Mouse (Mus musculus): ENCODE measurements around the gene Prkra.
"Not testable (repeated sequence)": the region's sequence is repeated elsewhere in the genome, so short reads cannot be mapped to it uniquely, and the experiment has no call there.

The Prkra gene

GRCm38 (mm10) chr2:76655444-76655843 is 7.6 kb upstream of the Prkra start:
- no peak for DNase-seq (ENCODE audit: low read depth)

GRCm38 (mm10) chr2:76654646-76655045 is 6.8 kb upstream of the Prkra start:
- DNase-seq (ENCODE audit: low read depth) = no peak

GRCm38 (mm10) chr2:76653070-76653469 is 5.3 kb upstream of the Prkra start:
- no peak for DNase-seq (ENCODE audit: low read depth)

- DNase-seq (ENCODE audit: low read depth) = no peak
Observed at GRCm38 (mm10) chr2:76648666-76649141, 889 bp upstream of the Prkra start.

DNA sequence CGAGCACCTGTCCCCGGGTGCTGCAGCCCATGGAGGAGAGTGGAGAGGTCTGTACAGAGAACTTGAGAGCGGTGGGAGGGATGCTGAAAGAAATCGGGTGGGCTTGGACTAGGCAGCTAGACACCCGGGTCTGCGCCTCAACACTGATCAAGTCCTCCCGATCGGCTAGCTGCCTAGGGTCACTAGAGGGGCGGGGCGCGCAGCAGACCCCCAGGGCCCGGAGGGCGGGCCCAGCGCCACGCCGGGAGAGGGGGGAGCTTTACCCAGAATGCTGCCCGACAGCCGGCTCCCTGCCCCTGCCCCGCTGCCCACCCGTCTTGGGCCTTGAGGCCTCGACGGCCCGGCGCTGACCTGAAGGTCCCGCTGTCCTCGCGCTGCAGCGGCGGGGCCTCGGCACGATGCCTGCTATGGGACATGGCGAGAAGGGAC is 360 bp downstream of the Prkra start:
- no peak for DNase-seq (ENCODE audit: low read depth)

- DNase-seq (ENCODE audit: low read depth) = no peak
Observed at GRCm38 (mm10) chr2:76643801-76644200, 4.0 kb downstream of the Prkra start.

- DNase-seq (ENCODE audit: low read depth) = no peak
Observed at GRCm38 (mm10) chr2:76639637-76640036, 8.2 kb downstream of the Prkra start.

- DNase-seq (ENCODE audit: low read depth) = no peak
Observed at GRCm38 (mm10) chr2:76631600-76631999, 16.2 kb downstream of the Prkra start.

DNA sequence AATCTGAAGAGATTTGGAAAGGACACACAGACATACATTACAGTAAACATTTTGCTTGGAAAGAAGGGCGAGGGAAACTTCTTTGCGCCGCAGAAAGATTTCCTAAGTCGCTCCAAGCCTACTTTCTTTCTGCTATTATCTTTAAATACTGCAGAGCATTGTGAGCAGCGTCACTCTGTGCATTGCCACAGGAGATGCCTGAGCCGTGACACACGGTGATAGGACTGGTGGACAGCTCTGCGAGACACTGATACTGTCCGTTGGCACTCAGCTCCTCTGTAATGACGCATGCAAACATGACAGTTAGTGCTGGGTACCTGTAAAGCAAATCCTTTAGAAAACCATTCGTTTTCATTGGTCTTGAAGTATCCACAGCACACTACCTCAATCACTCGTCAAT is 17.5 kb downstream of the Prkra start:
- no peak for DNase-seq (ENCODE audit: low read depth)

DNA sequence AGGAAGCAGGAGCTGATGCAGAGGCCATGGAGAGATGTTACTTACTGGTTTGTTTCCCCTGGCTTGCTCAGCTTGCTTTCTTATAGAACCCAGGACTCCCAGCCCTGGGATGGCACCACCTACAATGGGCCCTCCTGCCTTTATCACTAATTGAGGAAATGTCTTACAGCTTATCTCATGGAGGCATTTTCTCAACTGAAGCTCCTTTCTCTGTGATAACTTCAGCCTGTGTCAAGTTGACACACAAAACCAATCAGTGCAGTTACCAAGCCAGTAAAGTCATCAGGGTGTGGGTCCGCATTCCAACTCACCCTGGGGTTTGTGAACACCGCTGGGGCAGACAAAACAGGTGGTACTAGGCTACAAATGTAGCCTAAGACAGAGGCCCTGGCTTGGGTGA is 25.5 kb downstream of the Prkra start:
- not testable (repeated sequence) for DNase-seq (ENCODE audit: low read depth)

- DNase-seq (ENCODE audit: low read depth) = no peak
Observed at GRCm38 (mm10) chr2:76621724-76622123, 26.1 kb downstream of the Prkra start.

- DNase-seq (ENCODE audit: low read depth) = no peak
Observed at GRCm38 (mm10) chr2:76620188-76620587, 27.6 kb downstream of the Prkra start.

DNA sequence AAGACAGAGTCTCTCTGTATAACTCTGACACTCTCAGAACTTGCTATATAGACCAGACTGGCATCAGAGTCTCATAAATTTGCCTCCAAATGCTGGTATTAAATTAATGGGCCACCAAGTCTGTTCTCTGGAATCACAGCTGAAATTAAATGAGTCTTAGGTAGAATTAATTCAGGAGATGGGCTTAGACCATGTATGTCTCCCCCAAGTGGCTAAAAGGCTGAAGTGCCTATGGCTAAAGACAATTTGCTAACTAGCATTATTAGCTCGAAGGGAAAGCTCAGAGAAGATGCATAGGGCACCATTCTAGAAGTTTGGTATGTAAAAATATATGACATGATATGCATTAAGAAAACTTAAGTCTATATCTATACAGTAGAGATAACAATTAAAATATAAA is 29.7 kb downstream of the Prkra start:
- DNase-seq (ENCODE audit: low read depth) = peak; percentile 78

GRCm38 (mm10) chr2:76611996-76612395 is 35.8 kb downstream of the Prkra start:
- DNase-seq (ENCODE audit: low read depth) = no peak

DNA sequence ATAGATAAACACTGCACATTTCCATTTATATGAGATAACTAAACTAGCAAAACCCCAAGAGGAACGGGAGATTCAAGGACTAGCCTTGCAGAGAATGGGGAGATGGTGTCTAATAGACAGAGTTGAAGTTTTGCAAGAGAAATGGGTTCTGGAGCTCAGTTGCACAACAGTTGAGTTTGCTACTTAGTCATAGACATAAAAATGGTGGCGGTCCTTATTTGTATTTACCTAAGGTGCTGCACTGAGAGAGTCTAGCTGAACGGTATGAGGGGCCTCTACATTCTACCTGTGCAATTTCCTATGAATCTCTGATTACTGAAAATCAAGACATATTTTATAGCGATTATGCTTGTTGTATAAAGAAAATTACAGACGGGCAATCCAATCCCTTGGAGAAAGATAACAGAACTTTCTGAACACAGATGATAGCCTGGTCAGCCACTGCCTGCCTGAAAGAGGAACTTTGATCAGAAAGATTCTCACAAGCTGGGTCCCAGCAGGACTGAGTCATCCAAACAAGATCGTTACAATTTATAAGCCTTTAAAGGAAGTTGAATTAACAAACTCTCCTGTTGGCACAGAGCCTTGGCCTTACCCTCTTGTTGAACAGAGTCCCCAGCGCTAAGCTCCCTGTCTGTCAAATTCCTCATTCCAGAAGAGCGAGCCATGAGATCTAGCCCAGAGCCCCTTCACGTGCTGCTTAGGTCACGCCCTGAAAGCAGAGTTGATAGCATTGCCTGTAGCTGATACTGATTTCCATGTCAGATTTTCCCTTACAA is 37.3 kb downstream of the Prkra start:
- DNase-seq (ENCODE audit: low read depth) = peak; percentile 4

DNA sequence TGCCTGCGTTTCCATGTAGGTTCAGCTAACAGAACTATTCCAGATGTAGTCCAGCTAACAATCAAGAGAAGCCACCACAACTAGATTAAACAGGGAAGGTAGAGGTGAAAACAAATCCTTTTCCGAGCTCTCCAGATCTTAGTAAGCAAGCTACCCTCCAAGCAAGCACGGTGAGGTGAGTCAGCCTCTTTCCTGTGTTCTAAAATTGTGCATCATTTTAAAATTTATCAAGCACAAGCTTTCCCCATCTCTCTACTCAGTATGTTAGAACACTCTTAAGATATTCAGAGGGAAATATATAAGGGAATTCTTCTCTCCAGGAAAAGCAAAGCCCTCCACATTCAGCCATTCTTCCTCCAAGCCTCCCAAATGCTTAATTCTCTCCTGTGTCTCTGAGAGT is 41.1 kb downstream of the Prkra start:
- peak; percentile 17 for DNase-seq (ENCODE audit: low read depth)

GRCm38 (mm10) chr2:76602256-76602655 is 45.6 kb downstream of the Prkra start:
- DNase-seq (ENCODE audit: low read depth) = no peak

- DNase-seq (ENCODE audit: low read depth) = peak; percentile 39
Observed at GRCm38 (mm10) chr2:76599214-76599613, 48.6 kb downstream of the Prkra start.

- DNase-seq (ENCODE audit: low read depth) = peak; percentile 51
Observed at GRCm38 (mm10) chr2:76597521-76597920, 50.3 kb downstream of the Prkra start.

- DNase-seq (ENCODE audit: low read depth) = no peak
Observed at GRCm38 (mm10) chr2:76592401-76592924, 55.4 kb downstream of the Prkra start.

- DNase-seq (ENCODE audit: low read depth) = no peak
Observed at GRCm38 (mm10) chr2:76590221-76590620, 57.6 kb downstream of the Prkra start.

DNA sequence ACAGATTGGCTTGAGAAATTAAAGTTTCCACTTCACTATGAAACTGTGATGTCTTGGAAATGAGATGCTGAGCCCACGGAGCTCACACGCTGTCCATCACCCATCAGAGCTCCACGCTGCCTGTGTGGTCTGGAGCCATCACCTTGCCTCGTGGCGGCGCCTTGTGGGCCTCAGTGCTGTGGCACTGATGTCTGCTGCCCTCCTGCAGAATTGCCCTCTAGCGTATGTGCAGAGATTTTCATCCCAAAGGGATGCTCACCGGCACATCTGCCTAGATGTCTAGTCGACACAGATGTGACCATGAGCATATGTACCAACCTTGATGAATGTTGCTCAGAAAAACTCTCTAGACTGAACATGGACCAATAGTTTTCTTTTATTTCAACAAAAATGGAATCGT is 60.9 kb downstream of the Prkra start:
- DNase-seq (ENCODE audit: low read depth) = peak; percentile 14

DNA sequence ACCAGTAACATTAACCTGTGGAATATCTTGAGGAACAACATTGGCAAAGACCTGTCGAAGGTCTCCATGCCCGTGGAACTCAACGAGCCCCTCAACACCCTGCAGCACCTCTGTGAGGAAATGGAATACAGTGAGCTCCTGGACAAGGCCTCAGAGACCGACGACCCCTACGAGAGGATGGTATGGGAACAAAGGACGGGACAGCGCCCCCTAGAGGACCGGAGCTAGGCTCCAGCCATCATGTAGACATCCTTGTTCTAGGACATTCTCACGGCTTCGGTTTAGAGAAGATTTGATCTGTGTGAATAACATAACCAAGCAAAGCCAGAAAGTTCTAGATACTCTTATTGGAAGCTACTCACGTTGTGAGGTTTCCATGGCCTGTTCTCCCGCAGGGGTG is 62.7 kb downstream of the Prkra start:
- DNase-seq (ENCODE audit: low read depth) = no peak
